Mouse (Mus musculus) liver, adult 2 months (tissue): ENCODE data around the gene Cd53.

ENCODE experiments used
- CTCF ChIP-seq: fragments of 200-500 bp; IDR thresholded peaks from 2 replicates; pipeline ENCODE4 v1.5.1; 2011; ENCODE audit warnings: low read depth, low read length, control low read depth
- POLR2A ChIP-seq: fragments of 200-500 bp; IDR thresholded peaks from 2 replicates; pipeline ENCODE4 v1.6.1; 2011; ENCODE audit warnings: low read length, control low read depth; ENCODE audit not compliant: insufficient read depth; ENCODE audit errors: extremely low read depth

DNA sequence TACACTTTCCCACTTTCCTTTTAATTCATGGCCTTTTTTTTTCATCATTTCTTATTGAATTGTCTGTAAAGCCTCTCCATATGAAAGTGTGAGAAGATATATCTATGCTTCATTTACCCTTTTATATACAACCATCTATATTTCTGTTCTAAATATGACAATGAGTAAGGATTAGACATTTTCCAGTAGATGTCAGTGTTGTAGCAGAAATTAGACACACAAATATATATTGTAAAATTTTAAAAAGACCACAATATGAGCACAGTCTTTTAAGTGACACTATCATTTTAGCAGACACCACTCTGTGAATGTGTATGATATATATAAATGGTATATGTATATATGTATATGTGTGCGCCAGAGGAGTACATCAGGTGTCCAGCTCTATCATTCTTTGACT, 18.1 kb downstream of the Cd53 start:
- no peak for TF ChIP-seq CTCF
- no peak for TF ChIP-seq POLR2A
